In genomic region chr3:84259281-84260023, GRCm38 (mm10) we compare ENCODE assay signal across 8 mouse cellular contexts. TPM values are rescaled to one million over a fixed set of nuclear protein-coding genes. Genes with fewer than 3 reads are reported as not detected.
A peak's percentile ranks its signal among the peaks of the same experiment; 100 is the strongest.
DNase-seq lines count a peak whose midpoint lies in the region; ATAC-seq and TF ChIP-seq lines count a peak whose summit lies in the region.

No protein-coding gene starts in this region.

- H3K4me2 ChIP-seq in forebrain, embryonic 13.5 days = peak overlapping the region; percentile 92
- H3K4me2 ChIP-seq in heart, postnatal 0 days (ENCODE audit: low read depth, low read length) = peak overlapping the region; percentile 95
- peak overlapping the region; percentile 82 for H3K4me2 ChIP-seq in liver, embryonic 15.5 days
- H3K4me2 ChIP-seq in neural tube, embryonic 11.5 days (ENCODE audit: low read depth) = peak overlapping the region; percentile 97

- H3K4me1 ChIP-seq in forebrain, embryonic 13.5 days = peaks cover 80% of the 10 kb centered on the region
- H3K4me1 ChIP-seq in heart, postnatal 0 days (ENCODE audit: control insufficient read depth, insufficient read depth) = peaks cover 4% of the 10 kb centered on the region; the same call in 1 of the 2 replicates
- H3K4me1 ChIP-seq in liver, embryonic 15.5 days (replicated peaks) = peaks cover 32% of the 10 kb centered on the region
- H3K4me1 ChIP-seq in neural tube, embryonic 11.5 days (ENCODE audit: control insufficient read depth, insufficient read depth, low read length) = peaks cover 38% of the 10 kb centered on the region

- no peaks in the 10 kb centered on the region for H3K36me3 ChIP-seq in forebrain, embryonic 13.5 days (ENCODE audit: poor library complexity, severe bottlenecking)
- no peaks in the 10 kb centered on the region for H3K36me3 ChIP-seq in heart, postnatal 0 days (replicated peaks; ENCODE audit: control insufficient read depth, insufficient read depth, low read length)
- no peaks in the 10 kb centered on the region for H3K36me3 ChIP-seq in liver, embryonic 15.5 days (replicated peaks)
- H3K36me3 ChIP-seq in neural tube, embryonic 11.5 days (ENCODE audit: control insufficient read depth, insufficient read depth, low read length) = no peaks in the 10 kb centered on the region

- TF ChIP-seq CTCF in heart, postnatal 0 days (IDR thresholded peaks at IDR 0.05; ENCODE audit: low read depth) = no peak

- no peaks in the 10 kb centered on the region; the same call in 1 of the 2 replicates for H3K9me3 ChIP-seq in forebrain, embryonic 13.5 days (replicated peaks)
- no peaks in the 10 kb centered on the region for H3K9me3 ChIP-seq in heart, postnatal 0 days (replicated peaks; ENCODE audit: control insufficient read depth, low read length)
- no peaks in the 10 kb centered on the region for H3K9me3 ChIP-seq in liver, embryonic 15.5 days (replicated peaks)
- no peaks in the 10 kb centered on the region for H3K9me3 ChIP-seq in neural tube, embryonic 11.5 days (ENCODE audit: control insufficient read depth, low read length)

- WGBS in forebrain, embryonic 13.5 days = under 1% methylated on average over 74 of the region's 74 CpGs
- under 1% methylated on average over 74 of the region's 74 CpGs for WGBS in heart, postnatal 0 days
- WGBS in liver, embryonic 15.5 days (ENCODE audit: insufficient replicate concordance) = under 1% methylated on average over 72 of the region's 74 CpGs
- under 1% methylated on average over 62 of the region's 74 CpGs for WGBS in neural tube, embryonic 11.5 days

- TF ChIP-seq EP300 in heart, postnatal 0 days (IDR thresholded peaks at IDR 0.05; ENCODE audit: low read depth) = no peak

- DNase-seq in CD8-positive naive resting alpha-beta T cell, adult 2 months (ENCODE audit: low read depth in 2 of 2, low spot score in 2 of 2) = peak; percentile 24
- DNase-seq in c-Kit-positive CD71-negative TER-119-negative erythroid progenitor cells, embryonic 14.5 days (ENCODE audit: low read depth) = peak; percentile 34
- peak; percentile 52 for DNase-seq in heart, postnatal 0 days (ENCODE audit: low spot score)
- DNase-seq in kidney, postnatal 4 days = peak; percentile 72 to 82
- peak; percentile 73 for DNase-seq in neural tube, embryonic 11.5 days (ENCODE audit: low spot score)
- peak; percentile 76 for DNase-seq in telencephalon, adult 2 months (ENCODE audit: low read depth, low spot score)

- H3K27ac ChIP-seq in forebrain, embryonic 13.5 days = peak overlapping the region; percentile 93
- H3K27ac ChIP-seq in heart, postnatal 0 days (ENCODE audit: low read depth) = peak overlapping the region; percentile 50
- no peak overlapping the region for H3K27ac ChIP-seq in liver, embryonic 15.5 days (replicated peaks)
- H3K27ac ChIP-seq in neural tube, embryonic 11.5 days (ENCODE audit: low read depth, low read length) = peak overlapping the region; percentile 93

- H3K27me3 ChIP-seq in forebrain, embryonic 13.5 days = no peaks in the 10 kb centered on the region
- H3K27me3 ChIP-seq in heart, postnatal 0 days (ENCODE audit: control insufficient read depth, insufficient read depth, low read length) = peaks cover 3% of the 10 kb centered on the region; the same call in 1 of the 2 replicates
- peaks cover 52% of the 10 kb centered on the region for H3K27me3 ChIP-seq in liver, embryonic 15.5 days
- H3K27me3 ChIP-seq in neural tube, embryonic 11.5 days (ENCODE audit: control insufficient read depth, insufficient read depth, low read length) = no peaks in the 10 kb centered on the region

- peak; percentile 76 for ATAC-seq in forebrain, embryonic 13.5 days
- peak; percentile 82 for ATAC-seq in heart, postnatal 0 days (ENCODE audit: insufficient read depth, low read depth)
- ATAC-seq in liver, embryonic 15.5 days (ENCODE audit: insufficient read depth) = peak; percentile 43
- ATAC-seq in neural tube, embryonic 11.5 days (ENCODE audit: insufficient read depth, low FRiP score, low TSS enrichment) = peak; percentile 45

- H3K9ac ChIP-seq in forebrain, embryonic 13.5 days = peak overlapping the region; percentile 96
- H3K9ac ChIP-seq in heart, postnatal 0 days (replicated peaks; ENCODE audit: low read depth, low read length) = peak overlapping the region; percentile 83
- peak overlapping the region; percentile 42 for H3K9ac ChIP-seq in liver, embryonic 15.5 days
- peak overlapping the region; percentile 88 for H3K9ac ChIP-seq in neural tube, embryonic 11.5 days (ENCODE audit: low read length)

- H3K4me3 ChIP-seq in forebrain, embryonic 13.5 days = peak overlapping the region; percentile 77
- peak overlapping the region; percentile 80 for H3K4me3 ChIP-seq in heart, postnatal 0 days (ENCODE audit: low read depth, low read length)
- peak overlapping the region; percentile 57 for H3K4me3 ChIP-seq in liver, embryonic 15.5 days (replicated peaks)
- peak overlapping the region; percentile 71 for H3K4me3 ChIP-seq in neural tube, embryonic 11.5 days (ENCODE audit: low read depth, low read length)

RNA-seq across cellular contexts. Expression of gene Trim2, which starts 47.2 kb away (rescaled TPM):
- polyA plus RNA-seq in forebrain, embryonic 13.5 days (2015; fragmentation: Nextera tagmentation; extraction: Ambion mirVana) = 130 and 138 TPM in 2 replicates
- total RNA-seq in heart, postnatal 0 days (2014; rRNA removed; ENCODE audit: low replicate concordance) = 6.1 and 11.0 TPM in 2 replicates
- 4.9 and 6.0 TPM in 2 replicates for polyA plus RNA-seq in heart, postnatal 0 days (2015; fragmentation: Nextera tagmentation; extraction: Ambion mirVana)
- 4.8 and 5.6 TPM in 2 replicates for polyA plus RNA-seq in liver, embryonic 15.5 days (2015; fragmentation: Nextera tagmentation; extraction: Ambion mirVana)
- polyA plus RNA-seq in neural tube, embryonic 11.5 days (2014; fragmentation: Nextera tagmentation; extraction: Ambion mirVana) = 107 and 115 TPM in 2 replicates

Comparison
In these comparisons a context has a peak if more than half of its experiments do, and no peak if none do; other contexts are left out.
1. DNase-seq: peak in every context shown above with its lines; median percentile 77 in kidney, postnatal 4 days; 76 in telencephalon, adult 2 months; 73 in neural tube, embryonic 11.5 days; 52 in heart, postnatal 0 days; 34 in c-Kit-positive CD71-negative TER-119-negative erythroid progenitor cells, embryonic 14.5 days; 24 in CD8-positive naive resting alpha-beta T cell, adult 2 months.
2. H3K9ac ChIP-seq: peak in every context shown above with its lines; median percentile 96 in forebrain, embryonic 13.5 days; 88 in neural tube, embryonic 11.5 days; 83 in heart, postnatal 0 days; 42 in liver, embryonic 15.5 days.
3. RNA of gene Trim2, which starts 47.2 kb away (polyA plus RNA-seq): 130 to 138 TPM in forebrain, embryonic 13.5 days and 107 to 115 TPM in neural tube, embryonic 11.5 days; 4.9 to 6.0 TPM in heart, postnatal 0 days and 4.8 to 5.6 TPM in liver, embryonic 15.5 days; every median in the first group is over 10 times any median in the second.
4. Peak in every context shown above with its lines, with median percentiles within 50 percentile points of each other: ATAC-seq, H3K4me2 ChIP-seq and H3K4me3 ChIP-seq.